Mouse (Mus musculus) layer of hippocampus, adult 8-10 months (tissue): ENCODE measurements at regions not wholly inside any gene's neighbourhood (a gene's known extent, or its start where the extent isn't known, plus 50 kb on each side); places are given as distances from the start of the nearest gene placed in this dataset.
A peak's percentile ranks its signal among the peaks of the same experiment; 100 is the strongest.

Source experiments
- DNase-seq, 2 experiments: peaks; one replicate each; pipeline ENCODE4 v3.0.0; 2022; ENCODE audit warnings: low spot score in 2 of 2

DNA sequence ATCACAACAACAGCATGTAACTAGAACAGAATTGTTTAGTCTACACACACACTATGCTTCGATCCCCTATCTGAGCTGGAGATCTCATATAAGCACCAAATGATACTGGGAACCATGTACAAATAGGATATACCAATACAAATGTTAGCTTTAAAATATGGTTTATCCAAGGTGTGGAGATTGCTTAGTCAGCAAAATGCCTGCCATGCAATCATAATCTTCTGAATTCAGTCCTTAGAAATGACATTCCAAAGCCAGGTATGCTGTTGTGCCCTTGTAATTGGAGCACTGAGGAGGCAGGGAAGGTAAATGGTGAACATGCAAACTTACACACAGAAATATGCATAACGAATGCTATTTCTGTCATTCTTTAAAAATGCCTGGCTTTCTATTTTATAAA is 54.0 kb upstream of the Thsd7b start:
- DNase-seq = no peak

DNA sequence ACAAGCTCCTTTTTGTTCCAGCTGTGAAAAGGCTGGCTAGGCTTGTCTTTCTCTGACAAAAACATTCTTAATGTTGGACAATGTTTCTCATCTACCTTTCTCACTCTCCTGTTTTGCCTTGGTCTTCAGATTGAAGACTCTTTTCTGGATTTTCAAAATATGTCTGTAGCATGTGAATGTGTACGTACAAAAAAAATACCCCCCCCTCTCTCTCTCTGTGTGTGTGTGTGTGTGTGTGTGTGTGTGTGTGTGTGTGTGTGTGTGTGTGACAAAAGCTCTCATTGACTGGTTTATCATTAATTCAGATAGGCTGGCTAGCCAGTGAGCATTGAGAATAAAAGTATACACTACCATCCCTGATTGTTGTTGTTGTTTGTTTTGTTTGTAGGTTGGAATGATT is 64.3 kb upstream of the Thsd7b start:
- DNase-seq = no peak

DNA sequence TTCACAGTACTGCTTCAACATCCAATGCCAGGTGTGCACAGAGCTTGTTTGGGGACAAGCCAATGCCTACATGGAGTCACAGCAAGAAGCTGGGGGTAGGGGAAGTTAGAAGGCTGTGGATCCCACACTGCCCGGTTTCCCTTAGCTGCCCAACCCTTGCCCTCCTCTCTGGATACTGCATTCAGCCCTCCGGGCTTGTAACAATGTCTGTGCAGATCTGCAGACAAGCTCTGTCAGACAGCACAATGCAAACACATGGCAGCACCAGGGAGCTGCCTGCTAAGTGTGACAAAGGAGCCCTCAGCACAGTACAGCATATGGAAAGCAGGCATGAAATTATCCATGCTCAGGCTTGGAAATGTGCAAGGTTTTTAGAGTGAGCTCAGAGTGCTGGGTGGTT is 64.7 kb upstream of the Thsd7b start:
- DNase-seq = peak; percentile 8 to 36

- DNase-seq = no peak
These were observed 65.4 kb upstream of the Thsd7b start for GRCm38 (mm10) chr1:129207674-129208073.

DNA sequence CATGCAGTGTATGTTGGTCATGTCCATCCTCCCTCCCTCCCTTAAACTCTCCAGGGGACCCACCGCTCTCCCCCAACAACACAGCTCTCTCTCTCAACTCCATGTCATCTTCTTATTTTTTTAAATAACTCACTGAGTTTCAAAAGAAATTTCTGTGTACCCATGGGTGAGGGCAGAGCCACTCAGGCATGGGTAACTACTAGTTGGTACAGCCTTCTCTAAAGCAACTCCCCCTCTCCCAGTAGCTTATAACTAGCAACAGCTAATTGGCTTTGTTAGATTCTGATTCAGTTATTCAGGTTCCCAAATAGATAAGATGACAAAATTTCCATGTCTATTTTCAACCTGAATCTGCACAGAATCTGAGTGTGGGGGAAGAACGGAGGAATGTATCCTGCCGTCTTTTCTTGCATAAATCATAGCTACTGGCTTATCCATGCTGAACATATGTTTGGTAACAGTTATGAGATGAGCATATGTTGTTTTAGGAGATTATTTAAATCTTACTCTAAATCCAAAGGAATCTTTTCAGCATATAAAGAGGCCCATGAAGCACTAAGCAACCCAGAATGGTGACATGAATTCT is 92.8 kb upstream of the Thsd7b start:
- no peak for DNase-seq

- peak; percentile 62 to 70 for DNase-seq
These were observed 103.2 kb upstream of the Thsd7b start for GRCm38 (mm10) chr1:129169936-129170335.

DNA sequence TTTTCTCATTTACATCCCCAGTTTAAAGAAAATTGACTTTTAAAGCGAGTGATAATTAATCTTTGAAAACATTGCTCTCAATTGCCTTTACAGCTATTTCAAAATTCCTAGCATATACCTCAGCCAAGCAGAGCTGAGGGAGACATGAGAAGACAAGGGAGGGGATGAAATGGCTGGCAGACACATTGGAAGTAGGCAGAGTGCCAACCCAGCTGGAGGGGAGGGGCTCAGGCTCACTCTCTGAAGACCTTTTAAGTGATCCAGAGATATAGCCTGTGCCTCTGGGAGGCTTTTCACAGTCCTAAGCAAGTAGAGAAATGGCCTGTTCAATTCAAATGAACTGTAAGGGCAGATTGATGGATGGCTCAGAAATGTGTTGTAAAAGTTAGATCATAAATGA is 122.5 kb upstream of the Thsd7b start:
- DNase-seq = no peak

DNA sequence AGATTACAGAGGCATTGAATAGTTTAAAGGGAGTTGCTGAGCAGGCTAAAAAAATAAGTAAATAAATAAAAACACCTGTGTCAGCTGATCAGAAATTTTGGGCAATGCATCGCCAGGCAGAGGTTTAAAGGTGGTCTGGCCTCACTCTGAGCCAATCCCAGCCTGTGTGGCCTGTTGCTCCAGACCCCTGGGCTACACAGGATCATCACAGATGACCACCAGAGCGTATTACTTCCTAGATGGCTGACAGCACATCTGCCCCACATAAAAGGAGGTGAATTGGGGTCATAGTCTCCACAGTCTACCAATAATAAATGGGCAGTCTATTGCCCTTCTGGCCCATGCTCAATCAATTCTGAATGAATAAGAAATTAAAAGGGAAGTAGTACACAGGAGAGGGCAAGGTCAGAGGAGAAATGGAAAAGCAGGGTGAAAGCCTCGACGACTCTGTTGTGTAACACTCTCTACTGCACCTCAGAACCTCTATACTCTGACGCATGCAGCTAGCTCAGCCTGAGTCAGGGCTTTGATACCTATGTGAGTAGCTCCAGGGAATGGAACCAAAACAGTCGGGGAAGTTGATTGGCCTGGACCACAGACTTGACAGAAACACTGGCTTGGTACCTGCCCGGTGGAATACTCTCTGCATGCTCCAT is 124.2 kb upstream of the Thsd7b start:
- no peak for DNase-seq

DNA sequence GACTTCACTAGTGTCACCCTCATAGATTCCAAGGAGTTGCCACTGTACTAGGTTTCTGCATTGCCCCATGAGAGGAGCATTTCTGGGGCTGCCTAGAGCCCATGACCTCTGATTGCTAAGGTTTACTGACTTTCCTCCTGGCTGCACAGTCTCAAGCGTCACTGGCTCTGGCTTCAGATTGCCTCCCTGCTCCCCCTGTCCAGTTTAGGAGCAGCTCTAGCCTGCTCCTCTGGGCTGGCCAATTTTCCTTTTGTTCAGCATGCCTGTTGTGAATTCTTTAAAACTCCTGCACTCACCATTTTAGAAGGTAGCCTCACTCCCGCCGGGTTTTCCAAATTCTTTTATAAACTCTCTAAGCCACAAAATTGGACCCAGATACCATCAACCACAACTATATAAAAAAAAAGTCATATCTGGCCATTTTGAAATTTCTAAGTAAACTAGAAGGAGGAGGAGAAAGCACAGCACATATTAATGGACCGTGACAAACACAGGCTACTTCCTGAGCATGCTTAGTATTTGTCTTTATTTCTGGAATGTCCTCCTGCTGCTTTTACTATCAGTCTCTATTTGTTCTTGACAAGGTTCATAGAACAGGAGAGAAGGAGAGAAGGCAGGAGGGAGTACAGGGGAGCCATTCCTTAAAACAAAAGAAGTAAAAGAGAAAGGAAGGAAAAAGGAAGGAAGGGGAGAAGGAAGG is 126.6 kb upstream of the Thsd7b start:
- DNase-seq = no peak

- DNase-seq = no peak
These were observed 134.3 kb upstream of the Thsd7b start for GRCm38 (mm10) chr1:129138783-129139182.

DNA sequence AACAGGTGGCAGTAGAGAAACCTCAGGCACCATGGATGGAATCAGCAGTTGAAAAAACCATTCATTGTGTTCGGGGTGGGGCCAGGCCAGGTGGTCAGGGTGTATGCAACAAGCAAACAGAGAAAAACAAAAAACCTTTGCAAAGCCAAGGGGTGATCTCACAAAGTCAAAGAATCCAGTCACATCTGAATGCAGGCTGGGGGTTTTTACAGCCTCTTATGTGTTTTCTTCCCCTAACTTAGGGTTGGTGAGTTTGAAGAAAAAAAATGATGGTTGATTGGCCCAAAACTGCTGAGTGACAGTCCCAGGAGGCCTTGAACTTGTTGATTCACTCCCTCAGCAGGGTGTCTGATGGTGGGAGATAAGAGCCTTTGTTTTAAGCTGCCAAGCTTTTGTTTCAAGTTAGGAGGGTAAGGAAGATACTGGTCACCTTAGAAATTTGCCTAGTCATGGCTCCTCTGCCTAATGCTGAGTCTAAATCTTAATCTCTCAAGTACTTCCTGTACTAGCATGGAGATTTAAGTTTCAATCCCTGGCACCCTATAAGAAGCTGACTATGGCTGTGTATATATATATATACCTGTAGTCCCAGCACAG is 166.0 kb upstream of the Thsd7b start:
- no peak for DNase-seq

GRCm38 (mm10) chr1:129100997-129101396 is 172.1 kb upstream of the Thsd7b start:
- DNase-seq = no peak

DNA sequence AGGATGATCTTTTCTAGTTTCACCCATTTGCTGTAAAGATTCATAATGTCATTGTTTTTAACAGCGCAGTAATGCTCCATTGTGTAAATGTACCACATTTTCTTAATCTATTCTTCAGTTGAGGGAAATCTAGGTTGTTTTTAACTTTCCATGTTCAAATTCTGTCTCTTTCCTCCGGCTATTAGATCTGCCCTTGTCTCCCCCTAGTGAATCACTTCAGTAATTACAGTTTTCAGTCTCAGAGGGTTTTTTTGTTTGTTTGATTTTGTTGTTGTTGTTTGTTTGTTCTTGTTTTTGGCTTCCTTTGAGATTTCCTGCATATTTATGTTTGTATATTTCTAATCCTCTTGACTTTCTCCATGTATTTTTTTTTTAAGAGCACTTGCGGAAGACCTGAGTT is 194.8 kb upstream of the Thsd7b start:
- no peak for DNase-seq

DNA sequence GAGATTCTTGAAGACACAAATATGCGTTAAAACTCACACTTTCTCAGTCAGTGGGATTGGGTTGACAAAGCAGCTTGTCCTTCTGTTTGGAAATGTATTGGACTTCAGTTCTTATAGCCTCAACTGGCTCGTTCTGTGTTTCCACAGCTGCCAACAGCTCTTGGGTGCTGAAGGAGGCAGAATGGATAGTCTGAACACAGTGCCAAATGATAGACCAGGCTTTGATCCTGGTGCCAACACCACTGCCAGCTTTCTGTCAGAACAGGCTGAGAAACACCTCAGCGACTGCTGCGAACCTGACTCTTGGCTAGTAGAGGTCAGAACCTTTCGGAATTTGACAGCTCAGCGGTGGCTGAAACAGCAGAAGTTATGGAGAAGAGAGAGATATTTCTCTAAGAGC is 215.9 kb upstream of the Thsd7b start:
- DNase-seq = no peak

GRCm38 (mm10) chr1:129055252-129055651 is 217.8 kb upstream of the Thsd7b start:
- no peak for DNase-seq

- no peak for DNase-seq
These were observed 239.4 kb upstream of the Thsd7b start for GRCm38 (mm10) chr1:129033707-129034106.

DNA sequence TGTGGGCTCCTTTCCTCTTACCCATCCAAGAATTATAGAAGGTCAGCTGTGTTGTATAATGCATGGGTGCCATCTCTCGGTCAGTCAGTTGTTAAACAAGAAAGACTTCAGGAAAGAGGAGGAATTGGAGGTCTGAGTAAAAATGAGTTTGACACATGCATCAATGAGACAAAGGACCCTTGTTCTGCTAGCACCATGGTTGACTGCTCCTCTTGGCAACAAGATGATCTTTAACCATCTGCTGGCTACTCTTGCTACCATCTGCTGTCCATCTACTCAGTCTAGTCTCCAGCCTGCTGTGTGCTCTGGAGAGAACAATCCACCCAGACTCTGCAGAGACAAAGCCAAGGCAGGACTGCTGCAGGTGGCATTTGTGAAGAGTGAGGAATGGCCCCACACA is 267.2 kb upstream of the Thsd7b start:
- no peak for DNase-seq

GRCm38 (mm10) chr1:129002286-129002685 is 270.8 kb upstream of the Thsd7b start:
- DNase-seq = no peak

GRCm38 (mm10) chr1:129001766-129002165 is 271.3 kb upstream of the Thsd7b start:
- no peak for DNase-seq

DNA sequence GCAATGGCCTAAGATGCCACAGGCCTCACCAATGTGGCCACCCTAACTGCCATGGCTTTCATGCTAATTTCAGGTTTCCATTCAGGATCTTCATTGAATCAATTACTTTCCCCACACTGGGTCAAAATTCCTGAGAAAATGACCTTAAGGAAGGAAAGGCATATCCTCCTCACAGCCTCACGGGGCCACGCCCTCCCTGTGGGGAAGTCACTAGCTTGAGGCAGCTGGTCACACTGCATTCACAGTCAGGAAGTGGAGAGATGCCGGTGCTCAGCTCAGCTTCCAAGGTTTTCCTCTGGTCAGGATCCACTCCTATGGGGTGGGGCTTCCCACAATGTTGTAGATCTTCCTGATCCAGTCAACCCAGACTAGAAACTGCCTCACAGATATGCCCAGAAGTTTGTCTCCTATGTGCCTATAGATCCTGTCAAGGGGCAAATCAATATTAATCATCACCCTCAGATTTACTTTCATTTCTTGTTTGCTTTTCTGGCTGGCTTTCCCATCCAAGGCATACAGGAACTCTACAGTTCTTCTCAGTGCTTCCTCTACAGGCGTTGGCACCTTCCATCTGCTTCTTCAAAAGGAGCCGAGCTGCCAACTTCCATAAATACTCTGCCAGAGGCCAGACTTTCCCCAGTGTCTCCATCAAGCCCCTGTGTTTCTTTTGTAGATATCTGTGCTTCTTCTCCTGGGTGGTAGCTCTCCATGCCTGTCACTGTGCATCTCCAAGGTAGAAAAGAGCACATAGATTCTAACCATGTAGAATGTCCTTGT is 273.2 kb upstream of the Thsd7b start:
- DNase-seq = no peak

DNA sequence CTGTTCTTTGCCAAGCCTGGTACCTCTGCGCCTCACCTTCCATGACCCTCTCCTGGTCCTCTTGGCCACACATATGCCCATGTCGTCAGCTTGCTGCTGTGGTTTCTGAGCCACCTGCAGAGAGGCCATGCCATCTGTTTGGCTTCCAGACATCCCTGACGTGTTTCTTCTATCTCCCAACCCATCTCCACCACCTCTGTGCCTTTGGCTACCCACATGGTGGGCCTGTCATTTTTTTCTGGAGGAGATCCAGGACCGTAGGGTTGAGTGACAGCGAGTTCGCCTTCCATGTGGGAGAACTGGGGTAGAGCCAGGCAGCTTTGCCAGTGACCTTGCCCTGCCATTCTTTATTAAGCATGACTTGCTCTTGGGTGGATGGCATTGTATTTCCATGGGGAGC is 278.4 kb upstream of the Thsd7b start:
- no peak for DNase-seq

DNA sequence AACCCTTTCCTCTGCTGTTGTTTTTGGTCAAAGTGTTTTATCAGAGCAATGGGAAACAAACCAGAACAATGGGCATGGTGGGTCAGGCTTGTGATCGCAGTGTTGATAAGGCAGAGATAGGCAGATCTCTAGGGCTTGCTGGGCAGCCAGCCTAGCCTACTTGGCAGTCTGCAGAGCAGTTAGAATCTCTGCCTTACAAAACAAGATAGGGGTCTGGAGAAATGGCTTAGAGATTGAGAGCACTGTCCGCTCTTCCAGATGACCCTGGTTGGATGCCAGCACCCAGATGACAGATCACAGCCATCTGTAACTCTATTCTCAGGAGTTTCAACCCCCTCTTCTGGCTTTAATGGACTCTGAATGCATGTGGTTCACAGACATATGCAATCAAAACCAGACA is 289.7 kb upstream of the Thsd7b start:
- no peak for DNase-seq
